Mouse (Mus musculus) embryonic facial prominence, embryonic 11.5 days (tissue): ENCODE results near the gene Celsr1. TPM values are rescaled to one million over a fixed set of nuclear protein-coding genes. Genes with fewer than 3 reads are reported as not detected.

Experiments used
- ATAC-seq: fragments of 200-750 bp; cut with Nextera tagmentation; replicated peaks from 2 replicates; pipeline ENCODE4 v1.8.0; 2017; ENCODE audit warnings: low read depth; ENCODE audit not compliant: insufficient number of reproducible peaks, low FRiP score, low TSS enrichment
- DNase-seq: peaks from one replicate; pipeline ENCODE4 v3.0.0-alpha.2; 2015; ENCODE audit warnings: low spot score
- H3K27ac ChIP-seq: fragments of 300-500 bp; sonication (generic); replicated peaks from 2 replicates; pipeline ENCODE4 v1.5.1; 2014; ENCODE audit warnings: mild to moderate bottlenecking, low read depth, low read length, control low read depth
- H3K27me3 ChIP-seq: fragments of 300-500 bp; sonication (generic); 2 replicates; pipeline ENCODE4 v1.6.1; 2014; ENCODE audit warnings: mild to moderate bottlenecking, low read length, moderate library complexity, mixed read lengths; ENCODE audit not compliant: control insufficient read depth, insufficient read depth
- H3K36me3 ChIP-seq: fragments of 300-500 bp; sonication (generic); replicated peaks from 2 replicates; pipeline ENCODE4 v1.6.1; 2014; ENCODE audit warnings: low read depth, mild to moderate bottlenecking, low read length, moderate library complexity, mixed read lengths; ENCODE audit not compliant: control insufficient read depth, insufficient read depth
- H3K4me1 ChIP-seq: fragments of 300-500 bp; sonication (generic); 2 replicates; pipeline ENCODE4 v1.6.1; 2014; ENCODE audit warnings: low read length, mixed read lengths; ENCODE audit not compliant: control insufficient read depth, insufficient read depth
- H3K4me2 ChIP-seq: fragments of 300-500 bp; sonication (generic); 2 replicates; pipeline ENCODE4 v1.6.1; 2014; ENCODE audit warnings: low read depth, mild to moderate bottlenecking, control low read depth, low read length, moderate library complexity
- H3K4me3 ChIP-seq: fragments of 300-500 bp; sonication (generic); 2 replicates; pipeline ENCODE4 v1.5.1; 2014; ENCODE audit warnings: low read depth, low read length, control low read depth
- H3K9ac ChIP-seq: fragments of 300-500 bp; sonication (generic); replicated peaks from 2 replicates; pipeline ENCODE4 v1.6.1; 2014; ENCODE audit warnings: mild to moderate bottlenecking, control low read depth, low read length
- H3K9me3 ChIP-seq: fragments of 300-500 bp; sonication (generic); replicated peaks from 2 replicates; pipeline ENCODE4 v1.6.1; 2016; ENCODE audit warnings: mild to moderate bottlenecking, low read length, inconsistent platforms, mixed read lengths; ENCODE audit not compliant: control insufficient read depth
- WGBS: fragments of 180-500 bp; shearing (Covaris S2); extraction: QIAGEN DNeasy Blood & Tissue Kit; methylation state at CpG from one replicate; pipeline ENCODE4 v1.1.7; 2014; 5-methylcytosine and 5-hydroxymethylcytosine counted together
- polyA plus RNA-seq: library from polyadenylated mRNA; unstranded; fragments of >200 nt; fragmentation: Nextera tagmentation; extraction: Ambion mirVana; gene quantifications from 2 replicates; pipeline ENCODE4 v1.2.1, GENCODE M21; 2014

Celsr1 gene
- polyA plus RNA-seq, 1 experiment from 2014 or later, result 2.0 TPM

- ATAC-seq, result no peak
- no peak overlapping the region for H3K4me2 ChIP-seq
- H3K27ac ChIP-seq, result no peak overlapping the region
- DNase-seq, result no peak
- H3K27me3 ChIP-seq, result no peaks in the 10 kb centered on the region
- WGBS, result 91% methylated on average over 11 of the region's 11 CpGs
- H3K36me3 ChIP-seq, result no peaks in the 10 kb centered on the region
- no peaks in the 10 kb centered on the region for H3K4me1 ChIP-seq
- no peaks in the 10 kb centered on the region for H3K9me3 ChIP-seq
- H3K9ac ChIP-seq, result no peak overlapping the region
- no peak overlapping the region for H3K4me3 ChIP-seq
These were observed 111.7 kb downstream of the Celsr1 start for GRCm38 (mm10) chr15:85921855-85922254.

DNA sequence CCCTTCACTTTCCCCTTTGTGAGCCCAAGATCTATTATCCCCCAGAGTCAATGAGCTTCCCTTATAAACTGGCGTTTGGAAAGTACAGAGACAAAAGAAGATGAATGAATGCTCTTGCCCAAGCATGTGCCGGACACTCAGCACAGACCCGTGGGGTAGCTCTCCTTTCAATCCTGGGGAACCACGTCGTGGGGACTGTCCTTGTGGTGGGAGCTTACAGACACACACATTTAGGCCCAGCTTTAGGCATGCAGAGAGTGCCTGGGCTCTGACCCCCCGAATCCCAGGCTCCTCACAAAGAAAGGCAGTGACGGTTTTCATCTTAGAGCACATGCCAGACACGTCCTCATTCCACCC is 113.7 kb downstream of the Celsr1 start:
- no peak for ATAC-seq
- no peak for DNase-seq
- H3K4me2 ChIP-seq, result no peak overlapping the region

DNA sequence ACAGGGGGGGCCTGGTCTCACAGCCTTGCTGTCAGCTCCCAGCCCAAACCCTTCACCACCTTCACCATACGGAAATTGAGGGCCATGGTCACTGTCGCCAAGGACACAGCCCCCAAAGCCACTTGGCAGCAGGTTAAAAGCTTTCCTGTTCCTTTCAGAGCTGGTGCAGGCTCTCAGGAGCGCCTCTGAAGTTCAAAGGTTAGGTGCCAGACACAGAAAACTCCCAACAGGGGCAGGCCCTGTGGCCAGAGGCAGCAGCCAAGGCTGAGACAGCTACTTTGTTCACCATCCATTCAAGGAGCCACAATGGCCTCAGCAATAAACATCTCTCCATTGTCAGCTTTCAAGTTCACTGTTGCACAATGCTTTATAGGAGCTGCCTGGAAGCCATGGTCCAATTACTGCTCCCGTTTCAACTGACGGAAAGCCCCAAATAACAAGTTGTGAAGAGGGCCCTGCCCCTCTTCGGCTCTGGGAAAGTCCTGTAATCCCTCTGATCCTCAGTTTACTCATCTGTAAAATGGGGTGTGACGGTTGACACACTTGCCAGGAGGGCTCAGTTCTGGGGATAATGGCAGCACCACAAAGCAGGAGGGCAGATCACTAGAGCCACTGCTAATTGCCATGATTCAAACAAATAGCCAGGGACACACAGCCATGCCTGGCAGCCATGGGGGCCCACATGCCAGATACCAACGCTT is 114.2 kb downstream of the Celsr1 start:
- H3K4me1 ChIP-seq, result no peaks in the 10 kb centered on the region
- no peaks in the 10 kb centered on the region for H3K9me3 ChIP-seq
- H3K9ac ChIP-seq, result no peak overlapping the region
- no peak overlapping the region for H3K4me3 ChIP-seq
- no peak for ATAC-seq
- H3K27me3 ChIP-seq, result no peaks in the 10 kb centered on the region
- no peak overlapping the region for H3K4me2 ChIP-seq
- no peak overlapping the region for H3K27ac ChIP-seq
- H3K36me3 ChIP-seq, result no peaks in the 10 kb centered on the region
- no peak for DNase-seq
- WGBS, result 70% methylated on average over 8 of the region's 8 CpGs

More for the DNA sequence above, 113.7 kb downstream of the Celsr1 start:
- Histone ChIP-seq H3K27me3 (no peaks in the 10 kb centered on the region), H3K4me1 (no peaks in the 10 kb centered on the region), H3K27ac (no peak overlapping the region), H3K9ac (no peak overlapping the region), H3K36me3 (no peaks in the 10 kb centered on the region), H3K9me3 (no peaks in the 10 kb centered on the region), H3K4me3 (no peak overlapping the region)
- WGBS, result 72% methylated on average over 8 of the region's 8 CpGs

- Histone ChIP-seq H3K4me2 (no peak overlapping the region), H3K9ac (no peak overlapping the region), H3K36me3 (no peaks in the 10 kb centered on the region), H3K9me3 (no peaks in the 10 kb centered on the region), H3K4me1 (no peaks in the 10 kb centered on the region), H3K27me3 (no peaks in the 10 kb centered on the region), H3K4me3 (no peak overlapping the region), H3K27ac (no peak overlapping the region)
- WGBS, result 31% methylated on average over 2 of the region's 2 CpGs
- ATAC-seq (no peak), DNase-seq (peak; percentile 75)
These were observed 120.0 kb downstream of the Celsr1 start for GRCm38 (mm10) chr15:85913605-85914004.

DNA sequence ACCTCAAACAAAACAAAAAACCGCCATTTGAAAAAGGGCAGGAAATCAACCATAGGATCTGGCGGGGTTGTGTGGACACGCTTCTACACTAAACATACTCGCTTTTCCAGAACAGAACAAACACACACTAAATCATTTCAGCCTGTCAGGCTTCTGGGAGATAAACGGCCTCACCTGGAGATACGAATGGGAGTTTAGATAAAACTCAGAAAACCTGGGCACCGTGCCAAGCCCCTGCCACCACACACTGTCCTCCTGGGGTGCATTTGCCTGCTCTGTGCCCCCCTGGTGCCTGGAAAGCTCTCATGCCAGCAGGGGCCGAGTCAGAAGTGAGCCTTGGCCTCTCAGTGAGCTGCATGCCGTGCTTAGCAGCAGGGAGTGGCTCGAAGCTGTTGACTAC is 123.6 kb downstream of the Celsr1 start:
- Histone ChIP-seq H3K27ac (no peak overlapping the region), H3K36me3 (no peaks in the 10 kb centered on the region), H3K9me3 (no peaks in the 10 kb centered on the region), H3K9ac (no peak overlapping the region), H3K4me3 (no peak overlapping the region), H3K4me1 (no peaks in the 10 kb centered on the region), H3K27me3 (no peaks in the 10 kb centered on the region), H3K4me2 (no peak overlapping the region)
- WGBS, result 61% methylated on average over 10 of the region's 10 CpGs
- no peak for ATAC-seq
- no peak for DNase-seq

DNA sequence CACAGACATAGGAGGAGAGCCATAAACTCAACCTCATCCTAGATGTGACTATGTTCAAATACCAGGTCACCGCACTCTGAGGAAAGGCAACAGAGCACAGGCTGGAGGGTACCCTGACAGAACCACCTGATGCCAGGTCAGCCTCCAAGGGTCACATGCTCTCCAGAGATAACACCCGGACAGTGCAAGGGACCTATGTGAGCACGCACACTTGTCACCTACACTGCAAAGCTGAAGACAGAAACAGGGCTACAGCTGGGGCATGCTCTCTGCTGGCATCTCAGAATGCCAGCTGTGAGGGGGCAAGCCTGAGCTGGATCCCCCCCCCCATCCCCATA is 124.1 kb downstream of the Celsr1 start:
- Histone ChIP-seq H3K4me1 (no peaks in the 10 kb centered on the region), H3K4me2 (no peak overlapping the region), H3K27ac (no peak overlapping the region), H3K4me3 (no peak overlapping the region), H3K27me3 (no peaks in the 10 kb centered on the region), H3K9ac (no peak overlapping the region), H3K9me3 (no peaks in the 10 kb centered on the region), H3K36me3 (no peaks in the 10 kb centered on the region)
- WGBS, result 86% methylated on average over 3 of the region's 3 CpGs
- DNase-seq, result no peak
- no peak for ATAC-seq

GRCm38 (mm10) chr15:85908660-85909491 is 124.7 kb downstream of the Celsr1 start:
- Histone ChIP-seq H3K36me3 (no peaks in the 10 kb centered on the region), H3K9ac (no peak overlapping the region), H3K27me3 (no peaks in the 10 kb centered on the region), H3K9me3 (no peaks in the 10 kb centered on the region), H3K27ac (no peak overlapping the region), H3K4me3 (no peak overlapping the region), H3K4me1 (no peaks in the 10 kb centered on the region), H3K4me2 (no peak overlapping the region)
- DNase-seq, result no peak
- no peak for ATAC-seq
- 92% methylated on average over 7 of the region's 7 CpGs for WGBS

- Histone ChIP-seq H3K4me2 (no peak overlapping the region), H3K27ac (no peak overlapping the region), H3K9ac (no peak overlapping the region), H3K4me1 (no peaks in the 10 kb centered on the region), H3K4me3 (no peak overlapping the region), H3K9me3 (no peaks in the 10 kb centered on the region), H3K27me3 (no peaks in the 10 kb centered on the region), H3K36me3 (no peaks in the 10 kb centered on the region)
- no peak for ATAC-seq
- no peak for DNase-seq
- WGBS, result 71% methylated on average over 8 of the region's 8 CpGs
These were observed 129.8 kb downstream of the Celsr1 start for GRCm38 (mm10) chr15:85903826-85904225.
